Mouse (Mus musculus) layer of hippocampus, adult 8-10 months (tissue): ENCODE data around the gene Alkbh5. TPM values are rescaled to one million over a fixed set of nuclear protein-coding genes. Genes with fewer than 3 reads are reported as not detected.

Experiments used
- DNase-seq, 2 experiments: peaks; one replicate each; pipeline ENCODE4 v3.0.0; 2022; ENCODE audit warnings: low spot score in 2 of 2
- total RNA-seq, 4 experiments: library from RNA; stranded (reverse); gene quantifications; 2 replicates each; pipeline ENCODE4 v1.2.4; 2022

Alkbh5 gene
- 10 to 100 TPM; 53.7 to 60.9 (median 57.8) TPM for total RNA-seq

GRCm38 (mm10) chr11:60536180-60536858, at the start of gene Alkbh5:
Gene Alkbh5, plus strand, starts transcription at chr11:60536381.
- peak; percentile 24 to 28 for DNase-seq

- no peak for DNase-seq
These were observed 43.5 kb upstream of the Alkbh5 start for GRCm38 (mm10) chr11:60492726-60493125.

- no peak for DNase-seq
These were observed 40.5 kb upstream of the Alkbh5 start for GRCm38 (mm10) chr11:60495692-60496091.

- no peak for DNase-seq
These were observed 28.9 kb upstream of the Alkbh5 start for GRCm38 (mm10) chr11:60507281-60507680.

- DNase-seq: no peak
These were observed 27.2 kb upstream of the Alkbh5 start for GRCm38 (mm10) chr11:60508950-60509349.

GRCm38 (mm10) chr11:60509500-60509899, 26.7 kb upstream of the Alkbh5 start:
- DNase-seq: no peak

- no peak for DNase-seq
These were observed 24.3 kb upstream of the Alkbh5 start for GRCm38 (mm10) chr11:60511893-60512292.

GRCm38 (mm10) chr11:60512520-60512919, 23.7 kb upstream of the Alkbh5 start:
- DNase-seq: no peak

GRCm38 (mm10) chr11:60514941-60515340, 21.2 kb upstream of the Alkbh5 start:
- no peak for DNase-seq

- DNase-seq: no peak
These were observed 17.9 kb upstream of the Alkbh5 start for GRCm38 (mm10) chr11:60518305-60518704.

- no peak for DNase-seq
These were observed 14.2 kb upstream of the Alkbh5 start for GRCm38 (mm10) chr11:60522027-60522426.

- no peak for DNase-seq
These were observed 13.4 kb upstream of the Alkbh5 start for GRCm38 (mm10) chr11:60522661-60523365.

- DNase-seq: no peak
These were observed 9.7 kb upstream of the Alkbh5 start for GRCm38 (mm10) chr11:60526461-60526860.

- no peak for DNase-seq
These were observed 505 bp upstream of the Alkbh5 start for GRCm38 (mm10) chr11:60535676-60536075.

GRCm38 (mm10) chr11:60536859-60537467, 782 bp downstream of the Alkbh5 start:
- peak in 1 of 2 experiments; percentile 89 for DNase-seq

- peak; percentile 98 to 99 for DNase-seq
These were observed 1.5 kb downstream of the Alkbh5 start for GRCm38 (mm10) chr11:60537468-60538347.

GRCm38 (mm10) chr11:60538371-60539281, 2.4 kb downstream of the Alkbh5 start:
- peak; percentile 11 to 37 for DNase-seq

- no peak for DNase-seq
These were observed 3.4 kb downstream of the Alkbh5 start for GRCm38 (mm10) chr11:60539540-60539939.

- peak in 1 of 2 experiments; percentile 41 for DNase-seq
These were observed 3.9 kb downstream of the Alkbh5 start for GRCm38 (mm10) chr11:60540002-60540610.

GRCm38 (mm10) chr11:60540761-60541160, 4.6 kb downstream of the Alkbh5 start:
- no peak for DNase-seq
